Mouse (Mus musculus) cortical plate, adult 2 months (tissue): ENCODE measurements around the gene Izumo2.

Experiments
- CTCF ChIP-seq: fragments of 200-500 bp; IDR thresholded peaks from 2 replicates; pipeline ENCODE4 v1.5.1; 2011; ENCODE audit warnings: mild to moderate bottlenecking, control low read depth, low read length; ENCODE audit not compliant: insufficient read depth; ENCODE audit errors: extremely low read depth
- POLR2A ChIP-seq: fragments of 200-500 bp; IDR thresholded peaks from 2 replicates; pipeline ENCODE4 v1.6.1; 2011; ENCODE audit warnings: mild to moderate bottlenecking, low read length, control low read depth; ENCODE audit not compliant: insufficient read depth; ENCODE audit errors: extremely low read depth

DNA sequence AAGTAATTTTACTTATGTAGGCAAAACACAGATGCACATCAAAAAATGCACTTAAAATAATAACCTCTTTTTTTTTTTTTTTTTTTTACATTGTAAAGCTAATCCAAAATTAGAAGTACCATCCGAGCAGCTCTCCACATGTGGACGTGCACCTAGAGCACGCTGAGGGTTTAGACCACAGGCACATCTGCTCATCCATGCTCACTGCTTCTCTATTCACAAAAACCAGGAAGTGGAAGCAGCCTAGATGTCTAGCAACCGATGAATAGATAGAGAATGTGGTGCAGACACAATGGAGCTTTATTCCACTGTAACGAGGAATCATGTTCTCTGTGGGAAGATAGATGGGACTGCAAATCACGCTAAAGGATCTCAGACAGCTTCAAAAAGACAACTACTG is 33.4 kb upstream of the Izumo2 start:
- no peak for TF ChIP-seq POLR2A
- no peak for TF ChIP-seq CTCF
